Mouse (Mus musculus): ENCODE results near the gene Kcnj1.

DNA sequence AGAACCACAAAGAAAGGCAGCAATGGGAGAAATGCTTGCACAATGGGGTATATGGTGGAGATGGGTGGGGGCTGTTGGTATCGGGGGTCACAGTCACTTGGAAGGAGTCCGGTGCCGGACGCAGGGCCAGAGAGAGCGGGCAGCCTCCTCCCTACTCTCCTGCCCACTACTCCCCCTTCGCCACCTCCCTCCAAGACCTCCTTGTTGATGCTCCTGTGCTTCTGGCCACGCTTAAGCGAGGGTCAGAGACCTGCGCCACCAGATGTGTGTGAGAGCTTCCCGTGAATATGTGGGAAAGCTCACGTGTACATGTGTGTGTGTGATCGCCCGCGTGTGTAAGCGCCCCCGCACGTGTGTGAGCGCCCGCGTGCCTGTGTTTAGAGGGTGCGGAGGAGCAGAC, 27.8 kb upstream of the Kcnj1 start:
- TF ChIP-seq CTCF (IDR thresholded peaks at IDR 0.05; ENCODE audit: borderline replicate concordance, control insufficient read depth, extremely low read depth, insufficient read depth, low read length, poor library complexity) (no peak), POLR2A (IDR thresholded peaks at IDR 0.05; ENCODE audit: control insufficient read depth, extremely low read depth, insufficient read depth, low read length, poor library complexity) (no peak)

All from thymus, adult 2 months (tissue).